Mouse (Mus musculus) cerebellum, postnatal 14 days (tissue): ENCODE data around the gene Actr6.
A peak's percentile ranks its signal among the peaks of the same experiment; 100 is the strongest.

Source experiments
- DNase-seq, 2 experiments: peaks; one replicate each; pipeline ENCODE4 v3.0.0; 2021; ENCODE audit warnings: mixed read lengths in 2 of 2

The Actr6 gene

GRCm38 (mm10) chr10:89732001-89732794 lies at the start of gene Actr6:
TSS of gene Actr6 (minus strand) at chr10:89732295.
- peak; percentile 95 to 96 for DNase-seq

DNA sequence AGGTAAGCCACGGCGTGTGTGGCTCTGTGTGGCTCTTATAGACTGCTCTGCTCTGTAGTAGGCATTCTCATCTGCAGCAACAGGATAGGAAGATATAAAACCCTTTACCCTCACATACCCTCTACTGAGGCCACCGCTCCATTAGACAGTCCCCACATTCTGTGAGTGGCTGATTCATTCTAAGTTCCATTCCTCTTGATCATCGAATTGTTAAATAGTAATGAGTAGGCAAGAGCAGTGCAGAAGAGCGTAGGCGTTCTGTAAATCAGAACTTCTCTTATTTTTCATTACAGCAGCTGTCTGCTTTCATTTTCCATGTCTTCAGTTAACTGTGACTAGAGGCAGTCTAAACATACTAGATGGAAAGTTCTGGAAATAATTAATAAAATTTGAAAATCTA lies 43.9 kb upstream of the Actr6 start:
- DNase-seq = no peak

- no peak for DNase-seq
Observed at GRCm38 (mm10) chr10:89771894-89772293, 39.8 kb upstream of the Actr6 start.

GRCm38 (mm10) chr10:89769096-89769495 lies 37.0 kb upstream of the Actr6 start:
- no peak for DNase-seq

- DNase-seq = no peak
Observed at GRCm38 (mm10) chr10:89768352-89769020, 36.4 kb upstream of the Actr6 start.

DNA sequence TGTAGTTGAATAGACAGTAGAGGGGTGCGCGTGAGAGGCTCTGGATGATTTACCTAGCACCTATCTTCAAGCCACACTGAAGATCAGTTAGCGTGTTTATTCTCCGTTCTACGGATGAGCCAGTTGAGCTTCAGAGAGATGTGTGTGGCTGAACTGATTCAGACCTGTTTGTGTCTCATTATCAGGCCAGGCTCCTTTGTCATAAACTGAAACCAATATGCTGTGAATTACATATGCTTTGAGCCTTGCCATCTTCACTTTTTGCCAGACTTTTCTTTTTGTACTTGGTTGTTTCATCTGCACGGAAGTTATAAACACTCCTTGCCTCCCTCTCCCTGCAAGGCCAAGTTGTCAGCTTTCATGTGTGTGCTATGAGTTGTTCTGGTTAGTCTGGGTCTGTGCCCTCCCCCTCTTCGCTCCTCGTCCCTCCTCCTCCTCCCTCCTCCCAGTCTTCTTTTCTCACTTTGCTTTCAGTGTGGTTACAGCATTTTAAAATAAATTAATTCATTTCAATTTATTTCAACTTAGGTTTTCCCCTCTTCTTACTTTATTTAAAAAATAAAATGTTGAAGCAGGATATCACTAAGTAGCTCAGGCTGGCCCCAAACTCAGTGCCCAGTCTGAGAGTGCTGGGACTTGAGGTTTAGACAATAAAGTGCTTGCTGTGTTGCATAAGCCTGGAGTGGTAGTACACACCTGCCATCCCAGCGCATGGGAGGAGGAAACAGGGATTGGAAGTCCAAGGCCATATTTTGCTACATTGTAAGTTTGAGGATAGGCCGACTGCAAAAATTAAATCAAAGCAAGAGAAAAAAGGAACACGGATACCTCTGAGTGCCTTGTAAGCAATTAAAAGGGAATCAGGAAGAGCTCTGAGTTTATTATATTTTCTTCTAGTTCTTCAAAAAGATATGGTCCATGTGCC lies 34.0 kb upstream of the Actr6 start:
- no peak for DNase-seq

GRCm38 (mm10) chr10:89764457-89765121 lies 32.5 kb upstream of the Actr6 start:
- no peak for DNase-seq

DNA sequence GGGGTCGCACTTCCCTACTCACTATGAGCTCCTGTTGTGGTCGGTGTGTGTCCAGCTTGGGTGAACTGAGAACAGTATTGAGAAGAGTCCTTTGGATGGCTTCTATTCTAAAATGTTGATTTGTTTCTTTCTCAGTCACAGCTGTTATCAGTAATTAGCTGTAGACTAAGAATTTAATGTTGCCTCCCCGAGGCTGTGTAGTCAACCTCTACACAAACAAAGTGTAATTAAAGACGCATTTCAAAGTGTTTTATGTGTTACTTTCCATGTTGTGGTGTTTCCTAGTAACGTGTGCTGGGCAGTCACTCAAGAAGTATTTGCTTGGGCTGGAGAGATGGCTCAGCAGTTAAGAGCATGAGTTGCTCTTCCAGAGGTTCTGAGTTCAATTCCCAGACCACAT lies 28.7 kb upstream of the Actr6 start:
- DNase-seq = no peak

DNA sequence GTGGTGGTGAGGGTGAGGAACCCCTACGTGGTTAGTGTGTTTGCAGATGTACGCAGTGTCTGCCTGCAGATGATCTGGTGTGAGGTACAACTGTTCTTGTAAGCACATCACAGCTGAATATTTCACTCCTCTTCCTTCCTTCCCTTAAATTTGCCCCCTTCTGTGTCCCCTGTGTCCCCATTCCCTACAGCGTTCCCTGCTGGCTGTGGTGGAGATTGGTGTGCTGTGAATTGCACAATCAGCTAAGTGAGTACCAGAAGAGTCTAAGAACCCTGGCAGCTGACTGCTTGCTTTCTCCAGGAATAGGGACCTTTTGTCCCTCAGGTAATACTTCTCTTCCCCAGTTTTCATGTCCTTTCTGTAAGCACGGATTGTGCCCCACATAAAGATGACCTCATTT lies 23.1 kb upstream of the Actr6 start:
- no peak for DNase-seq

- no peak for DNase-seq
Observed at GRCm38 (mm10) chr10:89751069-89751468, 19.0 kb upstream of the Actr6 start.

GRCm38 (mm10) chr10:89748619-89749018 lies 16.5 kb upstream of the Actr6 start:
- DNase-seq = no peak

GRCm38 (mm10) chr10:89747911-89748310 lies 15.8 kb upstream of the Actr6 start:
- DNase-seq = no peak

DNA sequence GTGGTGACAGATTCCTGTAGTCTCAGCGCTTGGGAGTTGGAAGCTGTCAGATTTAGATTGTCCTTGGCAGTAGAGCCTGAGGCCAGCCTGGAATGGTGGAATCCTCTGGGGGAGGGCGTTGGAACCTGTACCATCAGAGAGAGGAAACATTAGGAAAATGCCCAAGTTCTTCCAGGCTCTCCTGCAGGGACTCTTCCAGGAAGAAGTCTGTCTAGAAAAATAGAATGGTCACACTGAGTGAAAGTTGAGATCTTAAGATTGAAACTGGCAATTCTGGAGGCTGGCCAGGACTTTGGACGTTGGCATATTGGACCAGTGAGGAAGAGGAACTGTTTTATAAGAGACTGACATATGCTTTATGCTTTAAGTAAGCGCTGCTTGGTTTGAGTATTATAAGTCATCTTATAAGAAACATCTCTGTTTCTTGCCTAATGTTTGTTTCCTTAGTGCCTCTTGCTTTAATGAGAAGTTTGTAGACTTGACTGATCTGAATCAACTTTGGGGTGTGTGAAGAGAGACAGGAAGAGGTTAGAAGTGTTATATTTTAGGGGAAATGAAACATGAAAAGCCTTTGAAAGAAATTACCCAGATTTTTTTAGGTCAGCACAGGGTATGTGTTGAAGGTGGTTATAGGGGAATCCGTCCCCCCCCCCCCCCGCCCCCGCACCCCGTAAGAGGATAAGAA lies 15.3 kb upstream of the Actr6 start:
- DNase-seq = peak; percentile 11 to 21

GRCm38 (mm10) chr10:89746581-89746980 lies 14.5 kb upstream of the Actr6 start:
- no peak for DNase-seq

- DNase-seq = no peak
Observed at GRCm38 (mm10) chr10:89745666-89746020, 13.5 kb upstream of the Actr6 start.

GRCm38 (mm10) chr10:89744871-89745665 lies 13.0 kb upstream of the Actr6 start, which contains the start of gene Uhrf1bp1l:
TSS of gene Uhrf1bp1l (plus strand) at chr10:89744991.
- peak; percentile 95 for DNase-seq

GRCm38 (mm10) chr10:89744341-89744740 lies 12.2 kb upstream of the Actr6 start:
- DNase-seq = peak; percentile 30 to 40

DNA sequence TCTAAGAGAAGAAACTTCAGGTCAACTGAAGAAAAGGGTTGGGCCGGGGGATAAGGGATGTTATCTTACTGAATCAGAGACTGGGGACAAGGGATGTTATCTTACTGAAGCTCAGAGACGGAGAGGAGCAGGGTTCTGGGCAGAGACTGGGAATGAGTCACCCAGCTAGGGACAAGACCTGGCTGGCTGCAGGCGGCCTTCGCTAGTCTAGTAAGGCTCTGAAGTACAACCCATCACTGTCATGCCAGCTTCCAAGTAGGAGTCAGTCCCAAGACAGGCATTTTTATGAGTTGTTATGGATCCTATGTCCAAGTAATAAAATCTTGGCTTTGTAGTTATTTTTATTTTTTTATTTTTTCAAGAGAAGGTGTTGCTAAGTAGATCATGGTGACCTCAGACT lies 11.2 kb upstream of the Actr6 start:
- no peak for DNase-seq

DNA sequence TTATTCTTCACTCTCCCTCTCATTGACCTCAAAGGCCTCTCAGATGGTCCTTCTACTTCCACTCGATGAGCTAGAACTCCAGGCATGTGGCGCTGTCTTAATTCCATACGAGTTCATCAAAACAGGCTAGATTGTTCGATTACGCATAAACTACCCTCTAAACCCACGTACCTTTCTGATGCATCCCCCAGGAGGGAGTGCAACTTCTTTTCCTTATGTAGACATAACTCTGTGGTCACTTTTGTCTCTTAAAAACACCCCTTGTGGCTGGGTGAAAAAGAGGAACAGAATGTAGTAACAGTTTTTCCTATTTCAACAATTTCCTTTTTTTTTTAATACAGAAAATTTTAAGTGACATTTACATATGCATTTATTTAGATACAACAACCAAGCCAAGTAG lies 8.9 kb upstream of the Actr6 start:
- DNase-seq = no peak

GRCm38 (mm10) chr10:89739703-89740102 lies 7.6 kb upstream of the Actr6 start:
- DNase-seq = no peak

DNA sequence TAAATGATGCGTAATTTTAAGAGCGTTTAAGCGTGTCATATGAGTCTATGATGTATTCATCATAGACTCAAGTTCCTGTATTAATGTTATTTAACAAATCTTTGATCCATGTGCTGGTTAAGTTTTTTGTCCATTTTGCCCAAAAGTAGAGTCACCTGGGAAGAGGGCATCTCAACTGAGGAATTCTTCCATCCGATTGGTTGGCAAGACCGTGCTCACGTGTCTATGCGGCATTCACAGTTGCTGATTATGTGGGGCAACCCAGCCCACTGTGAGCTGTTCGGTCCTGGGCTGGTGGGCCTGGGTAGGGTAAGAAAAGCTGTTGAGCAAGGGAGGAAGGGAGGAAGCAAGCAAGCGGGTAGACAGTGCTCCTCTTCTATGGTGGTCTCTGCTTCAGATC lies 6.3 kb upstream of the Actr6 start:
- DNase-seq = no peak
